Mouse (Mus musculus): ENCODE data around the gene Stim1. TPM values are rescaled to one million over a fixed set of nuclear protein-coding genes. Genes with fewer than 3 reads are reported as not detected.
A peak's percentile ranks its signal among the peaks of the same experiment; 100 is the strongest.

Gene Stim1
- total RNA-seq (2021) = 10 to 100 TPM; 74.4 to 80.5 TPM
- long read RNA-seq, experiment 1, full-length matches to known transcripts = 18 of 33 reads
- long read RNA-seq, experiment 1, partial matches to known transcripts = 10 of 33 reads
- long read RNA-seq, experiment 1, other reads (novel, unspliced or antisense) = 5 of 33 reads
- long read RNA-seq, experiment 2, full-length matches to known transcripts = 7 of 20 reads
- long read RNA-seq, experiment 2, partial matches to known transcripts = 11 of 20 reads
- long read RNA-seq, experiment 2, other reads (novel, unspliced or antisense) = 2 of 20 reads

DNA sequence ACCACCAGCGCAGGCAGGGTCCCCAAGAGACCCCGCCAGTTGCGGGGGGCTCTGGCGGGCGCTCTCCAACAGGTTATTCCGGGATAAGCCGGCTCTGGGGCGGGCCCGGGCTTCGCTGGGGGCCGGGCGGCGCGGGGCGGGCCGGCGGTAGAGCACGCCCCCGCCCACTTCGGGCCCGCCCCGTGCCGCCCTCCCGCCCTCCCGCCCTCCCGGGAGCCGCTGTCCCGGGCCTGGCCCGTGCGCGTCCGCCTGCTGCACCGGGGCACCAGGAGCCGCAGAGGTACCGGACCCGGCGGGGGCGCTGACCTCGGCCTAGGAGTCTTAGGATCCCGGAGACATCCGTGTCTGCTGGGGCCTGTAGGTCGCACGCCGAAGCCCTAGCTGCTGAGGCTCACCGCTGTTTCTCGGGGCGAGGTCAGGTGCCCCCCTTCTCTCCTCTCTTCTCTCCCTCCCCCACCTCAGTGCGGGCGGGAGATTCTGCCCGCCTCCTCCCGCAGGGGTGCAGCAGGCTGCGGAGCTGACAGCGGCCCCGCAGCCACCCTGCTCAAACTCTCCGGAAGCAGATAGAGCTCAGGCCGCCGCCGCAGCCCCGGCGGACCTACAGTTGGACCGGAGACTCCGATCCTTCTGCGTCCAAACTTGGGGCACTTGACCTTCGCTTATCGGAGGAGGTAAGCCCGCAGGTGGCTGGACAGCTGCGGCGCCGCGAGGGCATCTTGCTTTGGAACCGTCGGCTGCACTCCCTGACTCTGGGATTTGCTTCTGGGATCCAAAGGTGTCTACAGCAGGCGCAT, at the start of gene Stim1:
TSS of gene Stim1 (plus strand) at position 206 of the 794 bp plus-strand sequence.
- peak; percentile 43 to 68 for DNase-seq (ENCODE audit: low spot score in 2 of 2)

DNA sequence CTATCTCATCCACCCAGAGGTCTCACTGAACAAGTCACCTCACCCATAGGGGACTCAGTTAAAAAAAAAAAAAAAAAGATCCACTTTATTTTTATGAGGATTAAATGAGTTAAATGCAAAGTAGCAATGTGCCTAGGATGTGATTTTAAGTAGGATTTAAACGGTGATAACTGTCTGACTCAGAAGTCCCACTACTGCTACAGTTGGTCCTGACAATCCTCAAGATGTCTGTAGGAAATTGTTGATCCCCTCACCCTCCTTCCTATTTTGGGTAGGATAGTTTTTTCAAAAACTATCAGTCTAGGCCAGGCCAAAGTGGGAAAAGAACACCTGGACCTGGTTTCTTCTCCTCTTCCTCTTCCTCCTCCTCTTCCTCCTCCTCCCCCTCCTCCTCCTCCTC, 45.7 kb upstream of the Stim1 start:
- no peak for DNase-seq (ENCODE audit: low spot score in 2 of 2)

DNA sequence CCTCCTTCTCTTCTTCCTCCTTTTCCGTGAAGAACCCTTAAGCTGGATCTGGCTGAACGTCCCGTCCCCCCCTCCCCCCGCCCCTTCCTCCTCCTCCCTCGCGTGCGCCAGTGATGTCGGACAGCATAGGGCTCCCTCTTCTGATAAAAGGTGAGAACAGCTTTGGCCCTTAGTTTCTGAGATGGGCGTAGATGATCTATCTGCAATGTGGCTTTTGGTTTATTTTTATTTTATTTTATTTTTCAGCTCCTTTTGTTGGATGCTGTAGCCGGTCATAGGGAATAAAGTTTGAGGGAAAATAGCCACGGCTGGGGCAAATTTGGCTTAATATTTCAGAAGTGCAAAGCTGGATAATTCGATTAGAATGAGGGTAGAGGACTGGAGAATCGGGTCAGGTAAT, 45.3 kb upstream of the Stim1 start:
- DNase-seq (ENCODE audit: low spot score in 2 of 2) = no peak

DNA sequence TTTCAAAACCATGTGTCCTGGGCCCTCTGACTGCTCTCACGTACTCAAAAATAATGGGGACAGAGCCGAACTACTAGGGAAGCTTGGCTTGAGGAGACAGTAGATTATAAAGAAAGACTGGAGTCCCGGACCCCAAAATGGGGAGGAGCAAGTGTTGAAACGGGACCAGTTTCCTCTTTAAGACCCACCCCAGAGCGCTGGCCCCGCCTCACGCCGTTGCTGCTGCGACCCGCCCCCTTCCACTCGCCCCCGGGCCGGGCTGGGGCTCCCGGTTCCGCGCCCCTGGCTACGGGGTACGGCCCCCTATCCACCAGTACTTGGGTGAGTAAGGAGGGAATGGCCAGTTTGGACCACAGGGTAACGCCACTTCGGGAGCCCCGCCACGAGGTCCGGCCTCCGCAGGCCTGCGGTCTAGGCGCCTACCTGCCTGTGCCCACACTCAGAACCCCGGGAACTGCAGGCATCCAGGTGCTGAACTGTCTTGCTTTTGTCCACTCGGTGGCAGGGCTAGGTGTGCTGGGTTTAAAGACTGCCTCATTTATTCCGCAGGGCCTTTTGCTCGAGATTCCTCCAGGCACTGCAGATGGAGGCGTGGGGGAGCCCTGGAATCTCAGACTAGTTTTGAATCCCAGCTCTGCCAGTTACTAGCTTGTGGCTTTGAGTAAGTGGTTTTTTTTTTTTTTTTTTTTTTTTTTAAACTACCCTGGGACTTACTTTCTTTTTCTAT, 44.6 kb upstream of the Stim1 start:
- peak; percentile 49 to 67 for DNase-seq (ENCODE audit: low spot score in 2 of 2)

DNA sequence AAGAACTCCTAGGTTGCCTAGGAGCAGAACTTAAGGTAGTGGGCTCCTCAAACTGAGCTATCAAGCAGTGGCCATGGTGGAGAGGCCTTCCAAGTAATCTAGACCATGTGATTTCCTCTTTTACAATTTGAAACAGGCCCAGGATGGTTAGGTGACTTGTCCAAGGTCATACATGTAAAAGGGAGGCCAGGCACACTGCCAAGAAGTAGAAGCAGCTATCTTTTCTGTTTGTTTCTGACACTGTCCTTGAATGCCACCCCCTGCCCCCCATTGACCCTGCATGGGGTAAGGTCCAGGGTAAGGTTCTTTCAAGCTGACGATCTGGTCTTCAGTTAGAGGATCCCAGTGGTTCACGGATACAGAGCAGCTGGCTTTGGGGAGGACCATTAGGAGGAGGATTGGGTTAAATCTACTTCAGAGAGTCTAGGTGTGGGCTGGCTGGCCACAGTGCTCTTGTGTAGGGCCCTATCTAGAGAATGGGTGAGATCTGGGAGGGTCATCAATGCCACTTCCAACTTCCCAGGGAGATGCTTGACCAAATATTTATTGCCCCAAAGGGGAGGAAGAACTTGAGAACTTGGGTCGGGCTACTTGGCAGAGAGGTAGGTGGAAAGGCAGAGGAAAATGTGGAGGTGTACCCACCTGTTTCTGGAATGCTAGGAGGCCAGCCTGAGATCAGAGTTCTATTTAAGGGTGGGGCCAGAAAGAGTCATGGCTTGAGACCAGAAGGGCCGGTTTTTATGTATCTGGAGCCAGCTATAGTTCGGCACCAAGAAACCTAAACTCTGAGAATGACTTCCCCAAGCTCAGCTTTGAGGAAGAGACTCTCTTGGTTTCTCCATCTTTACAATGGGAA, 43.5 kb upstream of the Stim1 start:
- no peak for DNase-seq (ENCODE audit: low spot score in 2 of 2)

DNA sequence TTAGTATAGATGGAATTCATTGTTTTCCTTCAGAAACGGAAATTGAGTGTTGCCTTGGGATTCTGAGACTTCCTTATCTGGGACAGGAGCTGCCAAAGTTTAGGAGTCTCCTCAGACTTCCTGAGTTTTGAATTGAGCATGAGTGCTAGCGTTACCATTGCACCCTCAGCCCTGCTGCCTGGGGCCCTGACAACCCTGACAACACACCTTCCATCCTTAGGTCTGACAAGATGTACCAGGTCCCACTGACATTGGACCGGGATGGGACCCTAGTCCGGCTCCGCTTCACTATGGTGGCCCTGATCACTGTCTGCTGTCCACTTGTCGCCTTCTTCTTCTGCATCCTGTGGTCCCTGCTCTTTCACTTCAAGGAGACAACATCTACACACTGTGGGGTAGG, 41.6 kb upstream of the Stim1 start:
- DNase-seq (ENCODE audit: low spot score in 2 of 2) = no peak

DNA sequence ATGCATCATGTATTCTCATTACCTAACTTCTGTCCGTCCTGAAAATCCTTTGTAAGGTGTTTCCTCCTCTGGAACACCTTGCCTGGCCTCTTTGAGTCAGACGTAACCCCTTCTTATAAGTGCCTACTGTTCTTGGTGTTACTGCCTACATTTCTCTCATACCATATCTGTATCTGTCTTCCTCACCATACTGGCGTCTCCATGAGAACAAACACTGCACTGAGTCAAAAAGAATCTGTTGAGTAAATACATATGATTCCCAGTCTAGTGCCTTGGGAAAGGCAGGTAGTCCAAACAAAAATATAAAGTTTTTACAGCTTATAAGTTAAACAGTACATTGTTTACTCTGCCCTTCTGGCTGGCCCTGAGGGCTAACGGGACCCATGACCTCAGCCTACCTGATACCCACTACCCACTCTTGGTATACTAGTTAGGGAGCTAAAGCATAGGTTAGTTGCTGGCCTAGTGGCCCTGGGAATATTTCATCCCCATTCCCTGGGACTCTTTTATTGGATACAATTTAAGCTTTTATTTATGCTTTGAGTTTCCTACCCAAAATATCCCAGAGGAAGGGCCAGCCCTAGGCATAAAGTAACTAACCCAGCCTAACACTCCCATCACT, 39.4 kb upstream of the Stim1 start:
- DNase-seq (ENCODE audit: low spot score in 2 of 2) = no peak

DNA sequence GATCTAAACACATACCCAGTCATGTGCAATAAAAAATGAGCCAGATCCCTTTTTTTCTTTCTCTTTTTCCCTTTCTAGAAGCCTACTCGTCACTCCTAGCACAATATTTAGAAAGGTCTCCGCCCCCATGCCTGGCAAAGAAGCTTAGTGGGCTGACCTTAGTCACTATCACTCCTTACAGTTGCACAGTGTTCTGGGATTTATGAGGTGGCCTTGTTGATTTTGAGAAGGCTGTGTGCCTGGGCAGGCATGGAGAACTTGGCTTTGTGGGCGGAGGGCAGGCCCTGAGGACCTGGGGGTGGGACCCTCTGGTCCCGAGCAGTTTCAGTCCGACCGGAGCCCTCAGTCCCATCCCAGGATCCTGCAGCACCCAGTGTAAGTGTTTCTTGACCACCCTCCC, 37.8 kb upstream of the Stim1 start:
- DNase-seq (ENCODE audit: low spot score in 2 of 2) = no peak

DNA sequence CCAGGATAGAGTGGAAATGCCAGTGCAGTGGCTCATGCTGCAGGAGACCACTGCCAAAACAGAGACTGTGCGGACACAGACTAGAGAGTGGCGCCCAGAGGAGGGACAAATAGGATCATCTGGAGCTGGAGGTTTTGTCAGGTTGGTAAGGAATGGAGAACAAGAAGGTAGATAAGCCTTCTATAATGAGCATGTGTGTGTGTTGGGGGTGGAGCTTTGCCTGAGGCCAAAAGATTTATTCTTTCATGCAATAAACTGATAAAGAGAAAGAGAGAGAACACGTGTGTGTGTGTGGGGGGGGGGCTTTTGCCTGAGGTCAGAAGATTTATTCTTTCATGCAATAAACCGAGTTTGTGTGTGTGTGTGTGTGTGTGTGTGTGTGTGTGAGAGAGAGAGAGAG, 34.5 kb upstream of the Stim1 start:
- DNase-seq (ENCODE audit: low spot score in 2 of 2) = no peak

DNA sequence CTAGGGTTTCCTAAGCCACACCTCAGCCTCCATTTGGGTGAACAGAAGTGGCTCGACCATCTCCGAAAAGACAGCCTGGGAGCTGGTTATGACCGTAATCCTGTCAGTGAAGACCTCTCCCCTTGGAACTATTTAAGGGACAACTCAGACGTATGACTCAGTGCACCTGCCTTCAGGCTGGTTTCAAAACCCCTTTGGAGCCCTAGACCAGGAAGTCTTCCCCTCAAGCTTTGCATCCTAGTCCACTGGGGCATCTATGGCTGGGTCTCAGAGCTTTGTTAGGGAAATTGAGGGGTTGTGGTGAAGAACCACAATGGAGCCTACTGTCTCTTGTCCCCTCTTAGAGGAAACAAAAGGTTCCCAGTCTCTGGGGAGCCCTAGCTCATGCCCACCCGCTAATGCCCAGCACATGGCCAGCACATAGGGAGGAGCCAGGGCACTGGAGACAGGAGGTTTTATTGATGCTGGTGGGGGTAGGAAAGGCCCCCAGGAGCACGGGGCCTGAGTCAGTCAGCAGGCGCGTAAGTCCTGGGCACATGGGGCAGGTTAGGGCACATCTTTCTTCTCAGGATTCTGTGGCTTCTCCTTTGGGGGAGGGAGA, 28.8 kb upstream of the Stim1 start:
- no peak for DNase-seq (ENCODE audit: low spot score in 2 of 2)

DNA sequence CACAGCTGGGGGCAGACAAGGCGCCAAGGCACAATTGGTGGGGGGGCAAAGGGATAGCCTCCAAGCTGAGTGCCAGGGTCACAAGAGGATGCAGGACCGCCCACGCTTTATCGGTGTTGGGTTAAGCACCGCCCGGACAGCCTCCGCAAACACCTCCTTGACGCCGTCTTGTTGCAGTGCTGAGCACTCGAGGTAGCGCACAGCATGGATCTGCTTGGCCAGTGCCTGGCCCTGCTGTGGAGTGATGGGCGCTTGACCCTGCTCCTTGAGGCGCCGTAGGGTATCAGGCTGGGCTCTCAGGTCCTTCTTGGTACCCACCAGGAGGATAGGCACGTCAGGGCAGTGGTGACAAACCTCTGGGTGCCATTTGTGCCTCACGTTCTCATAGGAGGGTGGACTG, 28.0 kb upstream of the Stim1 start:
- no peak for DNase-seq (ENCODE audit: low spot score in 2 of 2)

DNA sequence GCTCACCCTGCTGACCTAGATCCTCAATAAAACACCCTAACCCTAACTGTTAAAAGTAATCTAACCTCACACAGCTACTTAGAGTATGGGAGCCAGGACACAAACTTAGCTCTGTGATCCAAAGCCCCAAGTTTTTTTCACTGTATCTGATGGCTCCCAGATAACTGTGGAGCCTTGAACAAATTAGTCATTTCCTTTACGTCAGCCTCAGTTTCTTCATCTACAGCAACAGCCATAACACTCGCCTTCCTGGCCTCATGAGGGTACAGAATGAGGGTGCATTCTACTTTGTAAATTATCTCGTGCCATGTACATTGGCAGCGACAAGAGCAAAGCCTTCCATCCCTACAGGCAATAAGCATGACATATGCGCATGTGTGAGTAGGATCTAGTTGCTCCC, 25.2 kb upstream of the Stim1 start:
- DNase-seq (ENCODE audit: low spot score in 2 of 2) = no peak

DNA sequence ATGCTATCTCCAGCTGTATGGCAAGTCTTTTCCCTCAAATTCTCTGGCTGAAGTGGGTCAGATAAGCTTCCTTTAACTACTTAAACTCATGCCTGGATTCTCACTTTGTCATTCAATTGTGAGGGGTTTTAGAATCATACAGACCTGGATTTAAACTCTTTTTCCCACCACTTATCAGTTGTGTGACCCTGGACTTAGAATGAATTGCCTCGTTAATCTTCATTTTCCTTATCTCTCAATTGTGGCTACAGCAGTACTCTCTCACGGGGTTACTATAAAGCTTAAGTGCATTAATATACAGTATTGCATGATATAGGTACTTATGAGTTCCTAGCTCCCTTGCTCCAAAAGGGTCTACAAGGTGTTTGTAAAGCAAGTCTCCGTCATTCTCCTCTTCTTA, 24.7 kb upstream of the Stim1 start:
- no peak for DNase-seq (ENCODE audit: low spot score in 2 of 2)

DNA sequence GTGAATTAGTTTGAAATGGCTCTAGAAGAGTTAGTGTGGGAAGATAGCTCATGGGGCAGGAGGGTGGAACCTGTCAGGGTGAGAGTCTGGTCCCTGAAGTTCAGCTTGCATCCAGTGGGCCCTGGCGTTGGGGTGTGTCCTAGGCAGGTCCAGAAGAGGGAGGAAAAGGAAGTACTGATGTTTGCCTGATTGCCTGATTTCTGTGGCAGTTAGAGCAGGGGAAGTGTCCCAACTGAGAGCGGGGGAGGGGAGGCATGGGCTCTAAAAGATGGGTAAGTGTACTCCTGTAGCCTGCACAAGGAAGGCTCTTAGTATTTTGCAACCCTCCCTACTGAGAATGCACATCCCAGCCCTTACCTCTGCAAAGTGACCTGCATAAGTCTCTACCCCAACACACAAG, 23.7 kb upstream of the Stim1 start:
- DNase-seq (ENCODE audit: low spot score in 2 of 2) = no peak

DNA sequence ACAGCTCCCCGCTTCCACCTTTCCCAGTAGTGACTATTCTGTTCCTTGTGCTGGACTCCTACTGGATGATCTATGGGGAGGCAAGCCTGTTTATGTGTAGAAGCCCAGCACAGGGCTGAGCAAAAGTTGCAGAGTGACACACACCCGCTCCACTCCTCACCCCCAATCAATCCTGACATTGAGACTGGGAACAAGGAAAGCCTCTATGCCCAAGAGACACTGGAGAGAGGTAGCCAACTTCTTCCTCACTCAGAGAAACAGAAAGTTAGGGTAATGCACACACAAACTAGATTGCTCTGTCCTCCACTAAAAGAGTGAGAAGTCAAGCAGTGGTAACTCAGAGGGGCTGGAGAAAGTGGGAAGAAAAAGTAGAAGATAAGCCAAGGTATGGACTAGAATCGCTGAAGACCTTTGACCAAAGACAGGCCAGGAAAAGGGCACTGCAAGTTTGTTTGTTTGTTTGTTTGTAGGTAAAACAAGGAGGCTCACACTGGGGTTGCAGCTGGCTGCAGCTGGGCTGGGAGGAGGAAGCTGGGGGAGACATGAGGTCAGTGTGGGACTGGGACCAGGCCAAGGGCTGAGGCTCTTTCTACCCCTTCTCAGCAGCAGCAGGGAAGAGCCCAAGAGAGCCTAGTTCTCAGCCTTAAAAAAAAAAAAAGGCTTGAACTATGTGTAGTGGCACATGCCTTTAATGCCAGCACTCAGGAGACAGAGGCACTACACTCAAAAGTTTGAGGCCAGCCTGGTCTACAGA, 22.6 kb upstream of the Stim1 start:
- DNase-seq (ENCODE audit: low spot score in 2 of 2) = no peak

DNA sequence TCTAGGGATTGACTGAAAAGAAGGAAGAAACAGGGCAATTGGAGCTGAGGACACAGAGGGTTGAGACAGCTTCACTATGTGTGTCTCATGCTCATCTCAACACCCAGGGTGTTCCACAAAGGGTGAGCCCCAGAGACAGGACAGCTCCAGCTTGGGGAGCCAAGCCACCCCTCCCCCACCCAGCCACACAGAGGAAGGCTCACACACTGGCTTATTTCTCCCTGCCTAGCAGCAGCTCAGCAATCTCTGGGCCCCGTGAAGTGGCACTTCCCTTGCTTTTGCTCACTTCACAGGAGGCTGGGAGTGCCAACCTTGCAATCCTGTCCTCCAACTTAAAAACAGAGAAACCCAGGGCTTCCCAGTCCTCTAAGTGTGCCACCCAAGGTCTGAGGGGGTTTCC, 21.8 kb upstream of the Stim1 start:
- no peak for DNase-seq (ENCODE audit: low spot score in 2 of 2)

DNA sequence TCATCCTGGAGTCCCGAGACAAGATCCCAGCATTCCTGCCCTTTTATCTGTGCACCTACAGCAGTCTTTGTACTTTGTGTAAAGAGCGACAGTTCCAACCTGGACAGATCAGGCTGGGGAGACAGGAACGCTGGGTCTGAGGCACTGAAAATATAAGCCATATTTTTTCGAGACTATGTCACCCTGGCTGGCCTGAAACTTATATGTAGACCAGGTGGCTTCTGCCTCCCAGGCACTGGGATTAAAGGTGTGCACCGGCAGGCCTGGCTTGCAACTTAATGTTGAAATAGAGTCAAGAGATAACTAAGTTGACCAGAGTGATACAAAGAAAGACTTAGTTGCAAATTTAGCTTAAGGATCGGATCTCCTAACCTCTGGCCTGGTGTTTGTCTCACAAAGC, 21.3 kb upstream of the Stim1 start:
- DNase-seq (ENCODE audit: low spot score in 2 of 2) = no peak

DNA sequence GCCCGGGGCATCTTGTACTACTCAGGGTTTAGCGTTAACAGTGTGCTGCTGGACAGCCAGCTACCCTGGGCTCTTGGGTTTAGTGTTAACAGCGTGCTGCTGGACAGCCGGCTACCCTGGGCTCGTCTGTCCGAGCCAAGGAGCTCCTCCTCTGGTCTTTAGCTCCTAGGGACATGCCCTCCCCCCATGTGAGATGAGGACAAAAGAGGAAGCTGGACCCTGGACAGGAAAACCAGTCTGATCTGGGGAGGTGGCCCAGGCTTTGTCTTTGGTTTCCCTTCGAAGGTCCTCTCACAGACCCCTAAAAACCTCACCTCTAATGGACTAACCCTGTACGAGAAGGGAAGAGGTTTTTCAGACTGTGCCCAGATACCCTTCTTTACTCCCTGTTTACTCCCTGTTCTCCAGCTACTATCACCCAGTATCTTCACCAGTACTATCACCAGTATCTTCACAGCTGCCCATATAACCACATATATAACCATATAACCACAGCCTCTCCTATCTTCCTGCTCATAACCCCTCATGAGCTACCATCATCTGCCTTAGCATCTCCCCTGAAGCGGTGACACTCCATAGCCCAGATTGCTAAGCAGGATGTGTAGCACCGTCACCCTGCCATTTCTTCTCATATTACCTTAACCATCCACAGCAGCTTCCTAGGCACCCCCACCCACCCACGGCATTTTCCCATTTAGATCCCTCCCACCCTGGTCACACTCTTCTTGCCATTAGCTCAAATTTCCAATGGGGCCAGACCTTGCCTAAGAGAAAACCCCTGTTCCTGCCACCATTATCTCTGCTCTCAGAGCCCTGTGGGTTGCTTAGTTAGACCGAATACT, 20.4 kb upstream of the Stim1 start:
- DNase-seq (ENCODE audit: low spot score in 2 of 2) = no peak
